Mouse (Mus musculus) forelimb bud, embryonic 11.5 days (tissue): Measurements from ENCODE around the gene Egfr.

Experiments used
- DNase-seq: peaks from one replicate; pipeline ENCODE4 v3.0.0-alpha.2; 2012; ENCODE audit warnings: low read depth, low spot score

The Egfr gene

GRCm38 (mm10) chr11:16776967-16777366 lies 25.0 kb downstream of the Egfr start:
- no peak for DNase-seq

DNA sequence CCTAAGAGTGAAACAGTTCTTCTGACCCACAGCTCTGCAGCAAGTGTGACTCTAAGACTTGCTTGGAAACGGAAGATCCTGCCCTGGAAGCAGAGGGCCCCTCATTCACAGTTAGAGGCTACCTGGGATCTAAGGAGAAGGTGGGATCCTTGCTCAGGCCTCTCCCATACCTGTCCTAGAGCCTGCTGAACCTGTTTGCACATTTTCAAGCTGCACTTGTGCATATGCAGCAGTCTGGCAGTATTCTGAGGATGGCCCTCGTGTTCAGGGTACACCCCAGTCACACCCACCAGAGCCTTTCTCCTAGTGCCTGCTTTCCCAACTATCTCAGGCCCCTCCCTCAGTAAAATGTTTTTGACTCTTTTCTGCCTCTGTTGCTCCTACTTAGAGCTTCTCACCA lies 29.6 kb downstream of the Egfr start:
- no peak for DNase-seq

- no peak for DNase-seq
Measured at GRCm38 (mm10) chr11:16783926-16784659, 32.1 kb downstream of the Egfr start.

- DNase-seq = no peak
Measured at GRCm38 (mm10) chr11:16792638-16793585, 40.9 kb downstream of the Egfr start.

- DNase-seq = no peak
Measured at GRCm38 (mm10) chr11:16795012-16795411, 43.0 kb downstream of the Egfr start.

DNA sequence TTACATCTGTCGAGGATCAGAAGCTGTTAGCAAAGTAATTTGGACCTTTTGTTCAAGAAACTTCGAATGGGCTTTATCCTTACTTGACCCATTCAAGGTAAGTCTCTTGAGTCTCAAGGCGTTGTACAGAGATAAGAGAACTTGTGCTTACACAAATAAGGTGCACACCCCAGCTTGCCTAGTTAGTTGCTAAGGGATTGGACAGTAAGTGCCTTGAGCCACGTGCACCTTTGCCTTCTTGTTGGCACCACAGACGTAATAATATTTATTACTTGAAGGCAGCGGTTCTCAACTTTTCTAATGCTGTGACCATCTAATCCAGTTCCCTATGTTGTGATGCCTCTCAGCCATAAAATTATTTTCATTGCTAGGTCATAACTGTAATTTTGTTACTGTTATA lies 43.5 kb downstream of the Egfr start:
- no peak for DNase-seq

DNA sequence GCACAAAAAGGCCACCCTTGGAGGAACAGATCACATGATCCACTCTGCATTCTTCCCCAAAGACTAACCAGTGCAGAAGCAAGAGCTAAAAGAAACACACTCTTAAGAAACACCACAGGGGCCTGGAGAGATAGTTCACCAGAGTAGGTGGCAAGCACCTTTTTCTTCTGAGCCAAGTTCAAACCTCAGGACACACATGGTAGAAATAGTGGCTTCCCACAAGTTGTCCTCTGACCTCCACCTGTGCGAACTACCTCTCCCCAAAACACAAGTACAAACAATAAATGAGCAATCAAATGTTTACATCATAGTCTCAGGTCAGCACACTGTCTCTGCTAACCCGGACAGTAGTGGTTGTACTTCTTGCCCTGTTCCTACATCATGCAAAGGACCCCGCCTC lies 45.5 kb downstream of the Egfr start:
- DNase-seq = no peak

DNA sequence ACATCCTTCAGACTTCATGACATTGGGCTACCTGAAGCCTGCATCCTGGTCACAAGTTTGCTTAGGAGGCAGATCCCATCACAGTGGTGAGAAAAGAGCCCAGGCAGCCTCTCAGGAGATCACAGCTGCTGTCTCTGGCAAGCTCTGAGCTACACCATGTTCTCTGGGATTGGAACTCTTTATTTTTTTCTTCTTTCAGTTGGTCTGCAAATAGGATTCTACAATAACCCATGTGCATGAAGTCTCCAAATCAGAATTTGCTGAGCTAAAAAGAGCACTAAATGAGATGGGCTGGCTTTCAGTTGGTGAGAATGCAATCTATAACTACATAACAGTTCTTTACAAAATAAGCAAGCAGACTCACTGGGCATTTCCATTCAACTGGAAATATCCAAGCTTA lies 46.1 kb downstream of the Egfr start:
- DNase-seq = no peak

DNA sequence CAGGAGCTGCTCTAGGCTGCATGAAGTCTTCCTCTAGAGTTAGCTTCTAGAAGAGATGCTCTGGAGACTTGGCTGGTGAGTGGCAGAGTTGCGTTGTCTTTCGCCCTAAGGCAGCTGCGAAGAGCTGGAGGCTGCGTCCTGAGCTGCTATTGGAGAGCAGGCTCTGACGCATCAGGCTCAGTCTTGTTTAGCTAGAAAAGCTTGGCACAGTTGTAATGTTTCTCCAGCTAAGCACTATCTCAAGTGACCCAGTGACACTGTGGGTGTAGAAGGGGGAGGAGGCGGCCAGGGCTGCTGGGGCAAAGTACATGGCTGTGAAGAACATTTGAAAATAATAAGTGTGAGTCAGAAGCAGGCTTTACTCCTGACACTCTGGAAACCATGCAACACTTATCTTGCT lies 48.5 kb downstream of the Egfr start:
- DNase-seq = no peak

DNA sequence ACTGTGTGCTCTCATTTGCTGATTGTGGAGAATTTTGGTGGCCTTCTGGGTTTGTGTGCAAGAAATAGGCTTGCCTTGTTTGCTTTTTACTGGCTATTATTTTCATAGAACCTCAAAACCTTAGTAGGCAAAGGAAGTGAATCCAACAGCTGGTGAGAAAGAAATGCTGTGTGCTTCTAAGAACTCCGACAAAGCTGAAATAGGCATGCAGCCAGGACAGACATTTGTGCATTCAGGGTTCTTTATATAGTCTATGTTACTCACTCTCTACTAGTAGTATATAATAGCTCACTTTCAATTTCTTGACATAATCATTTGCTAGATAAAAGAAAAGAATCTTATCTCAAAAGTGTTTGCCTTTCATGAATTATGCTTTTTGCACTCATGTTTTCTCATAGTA lies 50.7 kb downstream of the Egfr start:
- no peak for DNase-seq

DNA sequence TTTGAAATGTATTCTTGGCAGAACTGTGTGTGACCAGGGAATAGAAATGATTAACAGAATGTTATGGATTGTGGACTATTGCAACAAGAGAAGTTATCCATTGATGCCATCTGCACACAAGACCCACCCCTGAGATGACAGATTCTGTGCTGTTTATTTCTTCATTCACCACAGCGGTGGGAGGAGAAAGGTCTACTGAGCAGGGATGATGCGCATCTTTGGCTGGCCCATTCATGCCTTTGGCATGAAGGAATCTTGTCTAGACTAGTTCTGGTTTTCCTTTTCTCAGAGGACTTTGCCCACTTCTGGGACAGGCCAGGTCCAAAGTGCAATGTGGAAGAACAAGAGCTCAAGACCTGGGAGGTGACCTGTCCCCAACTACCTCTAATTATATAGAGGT lies 52.0 kb downstream of the Egfr start:
- no peak for DNase-seq

- no peak for DNase-seq
Measured at GRCm38 (mm10) chr11:16805886-16806285, 53.9 kb downstream of the Egfr start.

DNA sequence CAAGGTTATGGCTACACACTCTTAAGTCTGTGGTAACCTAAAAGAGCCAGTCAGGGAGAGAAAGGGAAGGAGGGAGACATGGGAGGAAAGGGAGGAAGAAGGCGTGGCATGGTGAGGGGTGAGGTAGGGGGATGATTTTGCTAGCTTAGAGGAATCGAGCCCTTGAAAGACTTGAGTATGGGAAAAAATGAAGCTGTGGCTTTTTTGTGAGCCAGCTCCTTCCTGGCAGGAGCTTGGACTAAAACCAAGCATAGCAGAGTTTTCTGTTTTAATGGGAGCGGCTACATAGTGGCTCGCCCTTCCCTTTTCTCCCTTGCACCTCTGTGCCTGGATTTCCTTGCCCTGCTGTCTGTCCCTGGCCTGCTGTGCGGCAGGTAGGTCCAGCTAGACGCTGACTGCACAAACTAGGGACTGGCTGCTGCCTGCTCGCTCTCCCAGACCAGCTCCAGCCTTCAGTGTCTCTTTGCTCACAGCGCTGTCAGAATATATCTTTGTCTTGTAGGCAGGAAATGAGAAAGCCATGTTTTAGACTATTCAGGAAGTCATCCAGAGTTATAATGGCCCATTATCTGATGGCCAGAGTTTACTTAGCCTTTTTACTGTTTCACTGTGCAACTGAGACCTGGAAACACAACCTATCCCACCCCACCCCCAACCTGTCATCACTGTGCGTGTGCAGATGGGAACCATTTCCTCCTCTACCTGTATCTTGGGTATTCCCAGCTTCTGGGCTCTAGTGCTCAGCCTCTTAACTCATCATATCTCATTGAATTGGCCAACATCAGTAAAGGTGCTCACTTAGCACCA lies 57.4 kb downstream of the Egfr start:
- DNase-seq = no peak

GRCm38 (mm10) chr11:16810086-16810485 lies 58.1 kb downstream of the Egfr start:
- DNase-seq = no peak

GRCm38 (mm10) chr11:16813298-16813697 lies 61.3 kb downstream of the Egfr start:
- no peak for DNase-seq

GRCm38 (mm10) chr11:16816414-16816813 lies 64.4 kb downstream of the Egfr start:
- DNase-seq = no peak

- no peak for DNase-seq
Measured at GRCm38 (mm10) chr11:16817336-16818034, 65.5 kb downstream of the Egfr start.

GRCm38 (mm10) chr11:16819424-16819823 lies 67.4 kb downstream of the Egfr start:
- no peak for DNase-seq

DNA sequence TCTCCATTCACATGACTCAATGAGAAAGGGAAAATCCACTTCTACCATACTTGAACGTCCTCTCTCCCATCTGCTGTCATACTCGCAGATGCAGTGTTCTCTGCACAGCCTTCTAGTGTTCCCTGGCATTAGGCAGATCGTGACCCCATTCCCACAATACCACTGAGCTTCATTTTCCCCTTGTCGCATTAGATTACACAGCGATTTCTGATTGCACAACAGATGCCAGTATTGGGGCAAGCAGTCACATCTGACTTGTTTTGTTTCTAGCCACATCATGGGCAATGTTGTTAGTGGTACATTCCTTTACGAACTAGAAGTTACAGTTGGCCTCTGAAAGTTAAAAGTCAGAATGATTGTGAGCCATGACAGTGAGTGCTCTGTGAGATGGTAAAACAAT lies 68.1 kb downstream of the Egfr start:
- no peak for DNase-seq

- no peak for DNase-seq
Measured at GRCm38 (mm10) chr11:16821668-16822254, 69.8 kb downstream of the Egfr start.
